Mouse (Mus musculus): ENCODE results near the gene Cacna1f. TPM values are rescaled to one million over a fixed set of nuclear protein-coding genes. Genes with fewer than 3 reads are reported as not detected.
A peak's percentile ranks its signal among the peaks of the same experiment; 100 is the strongest.

Gene Cacna1f
- polyA plus RNA-seq, 1 experiment from 2014 or later: 0.19 TPM

- Histone ChIP-seq H3K27me3 (no peaks in the 10 kb centered on the region), H3K27ac (replicated peaks) (no peak within 1 kb of the TSS), H3K4me1 (no peaks in the 10 kb centered on the region), H3K36me3 (no peaks in the 10 kb centered on the region), H3K9ac (replicated peaks) (no peak within 1 kb of the TSS), H3K4me3 (peak within 1 kb of the TSS; percentile 27), H3K4me2 (replicated peaks) (peak within 1 kb of the TSS; percentile 47), H3K9me3 (no peaks in the 10 kb centered on the region)
- ATAC-seq (replicated peaks): no peak
- WGBS: 64% methylated on average over 14 of the region's 14 CpGs
Observed at GRCm38 (mm10) chrX:7680864-7681263, 74.0 kb downstream of the Cacna1f start, which contains the start of gene Magix. Gene Magix, minus strand, starts transcription at chrX:7681251.

Other genes with a start within 250 kb of the Cacna1f start
- gene Usp27x, start 231.3 kb upstream of the Cacna1f start, polyA plus RNA-seq (2015; fragmentation: Nextera tagmentation; extraction: Ambion mirVana): 1.7 and 1.9 TPM in 2 replicates
- gene Foxp3, start 33.4 kb upstream of the Cacna1f start, polyA plus RNA-seq (2015; fragmentation: Nextera tagmentation; extraction: Ambion mirVana): 0.05 and 0.10 TPM in 2 replicates
- gene Ppp1r3f, start 32.8 kb upstream of the Cacna1f start, polyA plus RNA-seq (2015; fragmentation: Nextera tagmentation; extraction: Ambion mirVana): 4.8 and 4.9 TPM in 2 replicates
- gene Ccdc22, start 1.6 kb upstream of the Cacna1f start, polyA plus RNA-seq (2015; fragmentation: Nextera tagmentation; extraction: Ambion mirVana): 40.5 and 42.4 TPM in 2 replicates
- 109 and 120 TPM in 2 replicates for gene Syp, start 31.4 kb downstream of the Cacna1f start, polyA plus RNA-seq (2015; fragmentation: Nextera tagmentation; extraction: Ambion mirVana)
- 1.3 and 1.9 TPM in 2 replicates for gene Prickle3, start 50.2 kb downstream of the Cacna1f start, polyA plus RNA-seq (2015; fragmentation: Nextera tagmentation; extraction: Ambion mirVana)
- 36.8 and 40.0 TPM in 2 replicates for gene Plp2, start 64.3 kb downstream of the Cacna1f start, polyA plus RNA-seq (2015; fragmentation: Nextera tagmentation; extraction: Ambion mirVana)
- 0.11 and 0.13 TPM in 2 replicates for gene Magix, start 74.2 kb downstream of the Cacna1f start, polyA plus RNA-seq (2015; fragmentation: Nextera tagmentation; extraction: Ambion mirVana)
- gene Gpkow, start 90.0 kb downstream of the Cacna1f start, polyA plus RNA-seq (2015; fragmentation: Nextera tagmentation; extraction: Ambion mirVana): 47.4 and 50.2 TPM in 2 replicates
- gene Wdr45, start 107.2 kb downstream of the Cacna1f start, polyA plus RNA-seq (2015; fragmentation: Nextera tagmentation; extraction: Ambion mirVana): 38.0 and 43.1 TPM in 2 replicates
- 0.84 TPM in 1 of 2 replicates, not detected in the other for gene Gm45208, start 115.2 kb downstream of the Cacna1f start, polyA plus RNA-seq (2015; fragmentation: Nextera tagmentation; extraction: Ambion mirVana)
- 104 and 107 TPM in 2 replicates for gene Praf2, start 121.4 kb downstream of the Cacna1f start, polyA plus RNA-seq (2015; fragmentation: Nextera tagmentation; extraction: Ambion mirVana)
- gene Ccdc120, start 143.8 kb downstream of the Cacna1f start, polyA plus RNA-seq (2015; fragmentation: Nextera tagmentation; extraction: Ambion mirVana): 55.5 and 63.3 TPM in 2 replicates
- gene Tfe3, start 155.5 kb downstream of the Cacna1f start, polyA plus RNA-seq (2015; fragmentation: Nextera tagmentation; extraction: Ambion mirVana): 21.8 and 23.4 TPM in 2 replicates
- 77.6 and 78.5 TPM in 2 replicates for gene Gripap1, start 182.7 kb downstream of the Cacna1f start, polyA plus RNA-seq (2015; fragmentation: Nextera tagmentation; extraction: Ambion mirVana)
- 2.8 and 3.1 TPM in 2 replicates for gene Kcnd1, start 215.2 kb downstream of the Cacna1f start, polyA plus RNA-seq (2015; fragmentation: Nextera tagmentation; extraction: Ambion mirVana)
- 53.8 and 55.8 TPM in 2 replicates for gene Otud5, start 234.3 kb downstream of the Cacna1f start, polyA plus RNA-seq (2015; fragmentation: Nextera tagmentation; extraction: Ambion mirVana)

Measured in forebrain, embryonic 15.5 days (tissue).